Mouse (Mus musculus): ENCODE results near the gene Sema3a. TPM values are rescaled to one million over a fixed set of nuclear protein-coding genes. Genes with fewer than 3 reads are reported as not detected.

The Sema3a gene
- polyA plus RNA-seq, 1 experiment from 2014 or later: 8.0 TPM

GRCm38 (mm10) chr5:13351611-13352010 lies 226.4 kb downstream of the Sema3a start:
- H3K4me3 ChIP-seq (ENCODE audit: low read length): no peak overlapping the region
- 0 out of 2 replicates have a peak, but pooled peaks cover 2% of the 10 kb centered on the region for H3K9me3 ChIP-seq (replicated peaks; ENCODE audit: control insufficient read depth, low read length)
- no peaks in the 10 kb centered on the region for H3K36me3 ChIP-seq (ENCODE audit: control insufficient read depth, insufficient read depth)
- WGBS: 47% methylated on average over 4 of the region's 4 CpGs
- no peak overlapping the region for H3K4me2 ChIP-seq (ENCODE audit: low read depth, low read length)
- no peaks in the 10 kb centered on the region for H3K4me1 ChIP-seq (ENCODE audit: control insufficient read depth, insufficient read depth, low read length)
- H3K27me3 ChIP-seq (ENCODE audit: control insufficient read depth, insufficient read depth, low read length): no peaks in the 10 kb centered on the region
- no peak overlapping the region for H3K9ac ChIP-seq (ENCODE audit: low read length)
- no peak overlapping the region for H3K27ac ChIP-seq (ENCODE audit: low read length)
- no peak for ATAC-seq (replicated peaks; ENCODE audit: extremely low read depth, insufficient read depth, low FRiP score)

- Histone ChIP-seq H3K9me3 (replicated peaks; ENCODE audit: control insufficient read depth, low read length) (0 out of 2 replicates have a peak, but pooled peaks cover 2% of the 10 kb centered on the region), H3K4me2 (ENCODE audit: low read depth, low read length) (no peak overlapping the region), H3K4me1 (ENCODE audit: control insufficient read depth, insufficient read depth, low read length) (no peaks in the 10 kb centered on the region), H3K9ac (ENCODE audit: low read length) (no peak overlapping the region), H3K27ac (ENCODE audit: low read length) (no peak overlapping the region), H3K36me3 (ENCODE audit: control insufficient read depth, insufficient read depth) (no peaks in the 10 kb centered on the region), H3K4me3 (ENCODE audit: low read length) (no peak overlapping the region), H3K27me3 (ENCODE audit: control insufficient read depth, insufficient read depth, low read length) (no peaks in the 10 kb centered on the region)
- WGBS: 61% methylated on average over 1 of the region's 1 CpGs
- no peak for ATAC-seq (replicated peaks; ENCODE audit: extremely low read depth, insufficient read depth, low FRiP score)
These were observed 227.8 kb downstream of the Sema3a start for GRCm38 (mm10) chr5:13352995-13353394.

- H3K36me3 ChIP-seq (ENCODE audit: control insufficient read depth, insufficient read depth): no peaks in the 10 kb centered on the region
- ATAC-seq (replicated peaks; ENCODE audit: extremely low read depth, insufficient read depth, low FRiP score): no peak
- WGBS: 58% methylated on average over 1 of the region's 1 CpGs
These were observed 228.3 kb downstream of the Sema3a start for GRCm38 (mm10) chr5:13353539-13353938.

GRCm38 (mm10) chr5:13354913-13355312 lies 229.7 kb downstream of the Sema3a start:
- no peak for ATAC-seq (replicated peaks; ENCODE audit: extremely low read depth, insufficient read depth, low FRiP score)
- Histone ChIP-seq H3K9me3 (replicated peaks; ENCODE audit: control insufficient read depth, low read length) (0 out of 2 replicates have a peak, but pooled peaks cover 2% of the 10 kb centered on the region), H3K27ac (ENCODE audit: low read length) (no peak overlapping the region), H3K36me3 (ENCODE audit: control insufficient read depth, insufficient read depth) (no peaks in the 10 kb centered on the region), H3K9ac (ENCODE audit: low read length) (no peak overlapping the region), H3K4me3 (ENCODE audit: low read length) (no peak overlapping the region), H3K4me2 (ENCODE audit: low read depth, low read length) (no peak overlapping the region), H3K27me3 (ENCODE audit: control insufficient read depth, insufficient read depth, low read length) (no peaks in the 10 kb centered on the region), H3K4me1 (ENCODE audit: control insufficient read depth, insufficient read depth, low read length) (no peaks in the 10 kb centered on the region)
- WGBS: 67% methylated on average over 1 of the region's 1 CpGs

More at GRCm38 (mm10) chr5:13353539-13353938, 228.3 kb downstream of the Sema3a start:
- Histone ChIP-seq H3K4me2 (ENCODE audit: low read depth, low read length) (no peak overlapping the region), H3K9me3 (replicated peaks; ENCODE audit: control insufficient read depth, low read length) (0 out of 2 replicates have a peak, but pooled peaks cover 2% of the 10 kb centered on the region), H3K27me3 (ENCODE audit: control insufficient read depth, insufficient read depth, low read length) (no peaks in the 10 kb centered on the region), H3K4me3 (ENCODE audit: low read length) (no peak overlapping the region), H3K9ac (ENCODE audit: low read length) (no peak overlapping the region), H3K4me1 (ENCODE audit: control insufficient read depth, insufficient read depth, low read length) (no peaks in the 10 kb centered on the region), H3K27ac (ENCODE audit: low read length) (no peak overlapping the region)

GRCm38 (mm10) chr5:13358770-13359169 lies 233.6 kb downstream of the Sema3a start:
- Histone ChIP-seq H3K27ac (ENCODE audit: low read length) (no peak overlapping the region), H3K9me3 (replicated peaks; ENCODE audit: control insufficient read depth, low read length) (0 out of 2 replicates have a peak, but pooled peaks cover 2% of the 10 kb centered on the region), H3K27me3 (ENCODE audit: control insufficient read depth, insufficient read depth, low read length) (no peaks in the 10 kb centered on the region), H3K4me1 (ENCODE audit: control insufficient read depth, insufficient read depth, low read length) (no peaks in the 10 kb centered on the region), H3K9ac (ENCODE audit: low read length) (no peak overlapping the region), H3K36me3 (ENCODE audit: control insufficient read depth, insufficient read depth) (no peaks in the 10 kb centered on the region), H3K4me3 (ENCODE audit: low read length) (no peak overlapping the region), H3K4me2 (ENCODE audit: low read depth, low read length) (no peak overlapping the region)
- WGBS: 39% methylated on average over 4 of the region's 4 CpGs
- ATAC-seq (replicated peaks; ENCODE audit: extremely low read depth, insufficient read depth, low FRiP score): no peak

- H3K36me3 ChIP-seq (ENCODE audit: control insufficient read depth, insufficient read depth): no peaks in the 10 kb centered on the region
- H3K4me3 ChIP-seq (ENCODE audit: low read length): no peak overlapping the region
- no peak overlapping the region for H3K4me2 ChIP-seq (ENCODE audit: low read depth, low read length)
- H3K9ac ChIP-seq (ENCODE audit: low read length): no peak overlapping the region
- WGBS: 53% methylated on average over 3 of the region's 3 CpGs
- no peaks in the 10 kb centered on the region for H3K27me3 ChIP-seq (ENCODE audit: control insufficient read depth, insufficient read depth, low read length)
- no peaks in the 10 kb centered on the region for H3K9me3 ChIP-seq (replicated peaks; ENCODE audit: control insufficient read depth, low read length)
- H3K4me1 ChIP-seq (ENCODE audit: control insufficient read depth, insufficient read depth, low read length): no peaks in the 10 kb centered on the region
- ATAC-seq (replicated peaks; ENCODE audit: extremely low read depth, insufficient read depth, low FRiP score): no peak
- no peak overlapping the region for H3K27ac ChIP-seq (ENCODE audit: low read length)
These were observed 235.5 kb downstream of the Sema3a start for GRCm38 (mm10) chr5:13360711-13361110.

- Histone ChIP-seq H3K9me3 (replicated peaks; ENCODE audit: control insufficient read depth, low read length) (no peaks in the 10 kb centered on the region), H3K27me3 (ENCODE audit: control insufficient read depth, insufficient read depth, low read length) (no peaks in the 10 kb centered on the region), H3K27ac (ENCODE audit: low read length) (no peak overlapping the region), H3K36me3 (ENCODE audit: control insufficient read depth, insufficient read depth) (no peaks in the 10 kb centered on the region), H3K4me2 (ENCODE audit: low read depth, low read length) (no peak overlapping the region), H3K9ac (ENCODE audit: low read length) (no peak overlapping the region), H3K4me3 (ENCODE audit: low read length) (no peak overlapping the region), H3K4me1 (ENCODE audit: control insufficient read depth, insufficient read depth, low read length) (no peaks in the 10 kb centered on the region)
- WGBS: 71% methylated on average over 2 of the region's 2 CpGs
- ATAC-seq (replicated peaks; ENCODE audit: extremely low read depth, insufficient read depth, low FRiP score): no peak
These were observed 239.9 kb downstream of the Sema3a start for GRCm38 (mm10) chr5:13365108-13365507.

- Histone ChIP-seq H3K36me3 (ENCODE audit: control insufficient read depth, insufficient read depth) (no peaks in the 10 kb centered on the region), H3K9ac (ENCODE audit: low read length) (no peak overlapping the region), H3K4me3 (ENCODE audit: low read length) (no peak overlapping the region), H3K27me3 (ENCODE audit: control insufficient read depth, insufficient read depth, low read length) (no peaks in the 10 kb centered on the region), H3K4me2 (ENCODE audit: low read depth, low read length) (no peak overlapping the region), H3K4me1 (ENCODE audit: control insufficient read depth, insufficient read depth, low read length) (no peaks in the 10 kb centered on the region), H3K27ac (ENCODE audit: low read length) (no peak overlapping the region), H3K9me3 (replicated peaks; ENCODE audit: control insufficient read depth, low read length) (no peaks in the 10 kb centered on the region)
- no peak for ATAC-seq (replicated peaks; ENCODE audit: extremely low read depth, insufficient read depth, low FRiP score)
- WGBS: 74% methylated on average over 4 of the region's 4 CpGs
These were observed 254.0 kb downstream of the Sema3a start for GRCm38 (mm10) chr5:13379223-13379622.

GRCm38 (mm10) chr5:13384047-13384446 lies 258.8 kb downstream of the Sema3a start:
- ATAC-seq (replicated peaks; ENCODE audit: extremely low read depth, insufficient read depth, low FRiP score): no peak
- 77% methylated on average over 4 of the region's 4 CpGs for WGBS
- H3K27me3 ChIP-seq (ENCODE audit: control insufficient read depth, insufficient read depth, low read length): no peaks in the 10 kb centered on the region

More at GRCm38 (mm10) chr5:13384047-13384446, 258.8 kb downstream of the Sema3a start:
- Histone ChIP-seq H3K4me3 (ENCODE audit: low read length) (no peak overlapping the region), H3K9me3 (replicated peaks; ENCODE audit: control insufficient read depth, low read length) (no peaks in the 10 kb centered on the region), H3K36me3 (ENCODE audit: control insufficient read depth, insufficient read depth) (no peaks in the 10 kb centered on the region), H3K27ac (ENCODE audit: low read length) (no peak overlapping the region), H3K4me2 (ENCODE audit: low read depth, low read length) (no peak overlapping the region), H3K9ac (ENCODE audit: low read length) (no peak overlapping the region), H3K4me1 (ENCODE audit: control insufficient read depth, insufficient read depth, low read length) (no peaks in the 10 kb centered on the region)
